17 mouse cellular contexts compared by ENCODE assay signal in genomic region chr8:121315569-121315968, GRCm38 (mm10).
DNase-seq lines count a peak whose midpoint lies in the region; ATAC-seq and TF ChIP-seq lines count a peak whose summit lies in the region.
"Had no signal": no experiment of that assay in that cellular context is flagged by ENCODE, and none has a peak within 500 bp of the region (broad histone marks: within the 10 kb centered on the region; RNA-seq: fewer than 3 reads in every experiment).

No protein-coding gene starts in this region.

- peak overlapping the region; percentile 72; the same call in 1 of the 2 replicates for H3K27ac ChIP-seq in forebrain, embryonic 10.5 days
- no peak overlapping the region for H3K27ac ChIP-seq in forebrain, embryonic 13.5 days
- peak overlapping the region; percentile 67 for H3K27ac ChIP-seq in heart, postnatal 0 days (ENCODE audit: low read depth)
- H3K27ac ChIP-seq in lung, embryonic 14.5 days (ENCODE audit: low read depth), result peak overlapping the region; percentile 39; the same call in 1 of the 2 replicates
- H3K27ac ChIP-seq in liver, embryonic 12.5 days, result 0 out of 2 replicates have a peak overlapping the region, but pooled peaks have one; percentile 1
- H3K27ac ChIP-seq: hindbrain, embryonic 15.5 days; layer of hippocampus, adult 2 months; left cerebral cortex, adult 2 months; midbrain, embryonic 15.5 days had no signal

- no peak for ATAC-seq in forebrain, embryonic 13.5 days
- ATAC-seq in heart, postnatal 0 days (ENCODE audit: insufficient read depth, low read depth), result 0 out of 2 replicates have a peak, but pooled peaks have one; percentile 25
- ATAC-seq in lung, embryonic 14.5 days (ENCODE audit: insufficient read depth), result no peak
- no peak for ATAC-seq in liver, embryonic 12.5 days
- ATAC-seq: forebrain, embryonic 14.5 days; midbrain, embryonic 15.5 days had no signal

- TF ChIP-seq CTCF in heart, postnatal 0 days (IDR thresholded peaks at IDR 0.05; ENCODE audit: low read depth), result no peak
- TF ChIP-seq CTCF in lung, embryonic 14.5 days (IDR thresholded peaks at IDR 0.05; ENCODE audit: low read depth), result no peak

- 70% methylated on average over 3 of the region's 3 CpGs for WGBS in forebrain, embryonic 10.5 days
- WGBS in forebrain, embryonic 13.5 days, result 73% methylated on average over 3 of the region's 3 CpGs
- 19% methylated on average over 3 of the region's 3 CpGs for WGBS in heart, postnatal 0 days
- 37% methylated on average over 3 of the region's 3 CpGs for WGBS in lung, embryonic 14.5 days
- 9% methylated on average over 3 of the region's 3 CpGs for WGBS in liver, embryonic 12.5 days (ENCODE audit: insufficient replicate concordance)

- peaks cover 49% of the 10 kb centered on the region for H3K4me1 ChIP-seq in forebrain, embryonic 10.5 days
- peaks cover 8% of the 10 kb centered on the region for H3K4me1 ChIP-seq in forebrain, embryonic 13.5 days
- H3K4me1 ChIP-seq in heart, postnatal 0 days (ENCODE audit: control insufficient read depth, insufficient read depth), result peaks cover 24% of the 10 kb centered on the region; the same call in 1 of the 2 replicates
- peaks cover 7% of the 10 kb centered on the region for H3K4me1 ChIP-seq in lung, embryonic 14.5 days (ENCODE audit: insufficient read depth)
- H3K4me1 ChIP-seq in liver, embryonic 12.5 days, result peaks cover 16% of the 10 kb centered on the region; the same call in 1 of the 2 replicates

- H3K9ac ChIP-seq in forebrain, embryonic 13.5 days, result no peak overlapping the region
- no peak overlapping the region for H3K9ac ChIP-seq in heart, postnatal 0 days (replicated peaks; ENCODE audit: low read depth, low read length)
- H3K9ac ChIP-seq in lung, embryonic 14.5 days, result no peak overlapping the region; the same call in 1 of the 2 replicates
- H3K9ac ChIP-seq in liver, embryonic 12.5 days, result no peak overlapping the region
- H3K9ac ChIP-seq: hindbrain, embryonic 15.5 days; midbrain, embryonic 15.5 days had no signal

- H3K27me3 ChIP-seq in forebrain, embryonic 10.5 days (ENCODE audit: poor library complexity, severe bottlenecking), result peaks cover 24% of the 10 kb centered on the region
- H3K27me3 ChIP-seq in forebrain, embryonic 13.5 days, result peaks cover 2% of the 10 kb centered on the region; the same call in 1 of the 2 replicates
- 0 out of 2 replicates have a peak, but pooled peaks cover 5% of the 10 kb centered on the region for H3K27me3 ChIP-seq in heart, postnatal 0 days (ENCODE audit: control insufficient read depth, insufficient read depth, low read length)
- no peaks in the 10 kb centered on the region for H3K27me3 ChIP-seq in lung, embryonic 14.5 days (ENCODE audit: insufficient read depth, low read length)
- H3K27me3 ChIP-seq in liver, embryonic 12.5 days (replicated peaks), result peaks cover 68% of the 10 kb centered on the region
- H3K27me3 ChIP-seq: hindbrain, embryonic 15.5 days; midbrain, embryonic 15.5 days had no signal

- H3K4me3 ChIP-seq in forebrain, embryonic 10.5 days, result no peak overlapping the region
- no peak overlapping the region for H3K4me3 ChIP-seq in forebrain, embryonic 13.5 days
- no peak overlapping the region for H3K4me3 ChIP-seq in heart, postnatal 0 days (ENCODE audit: low read depth, low read length)
- no peak overlapping the region for H3K4me3 ChIP-seq in lung, embryonic 14.5 days (ENCODE audit: low read depth, low read length)
- no peak overlapping the region for H3K4me3 ChIP-seq in liver, embryonic 12.5 days
- H3K4me3 ChIP-seq: hindbrain, embryonic 15.5 days; layer of hippocampus, adult 2 months; left cerebral cortex, adult 2 months; midbrain, embryonic 15.5 days had no signal

- H3K36me3 ChIP-seq in forebrain, embryonic 10.5 days (replicated peaks), result no peaks in the 10 kb centered on the region
- no peaks in the 10 kb centered on the region for H3K36me3 ChIP-seq in forebrain, embryonic 13.5 days (ENCODE audit: poor library complexity, severe bottlenecking)
- no peaks in the 10 kb centered on the region for H3K36me3 ChIP-seq in heart, postnatal 0 days (replicated peaks; ENCODE audit: control insufficient read depth, insufficient read depth, low read length)
- H3K36me3 ChIP-seq in lung, embryonic 14.5 days (ENCODE audit: insufficient read depth), result no peaks in the 10 kb centered on the region
- H3K36me3 ChIP-seq in liver, embryonic 12.5 days, result no peaks in the 10 kb centered on the region
- H3K36me3 ChIP-seq: hindbrain, embryonic 15.5 days; midbrain, embryonic 15.5 days had no signal

- no peak for DNase-seq in forebrain, embryonic 10.5 days (ENCODE audit: extremely low spot score, low spot score)
- DNase-seq in heart, postnatal 0 days (ENCODE audit: low spot score), result no peak
- DNase-seq in heart, adult 18-20 months, result no peak
- DNase-seq in lung, embryonic 14.5 days, result no peak
- no peak for DNase-seq in lung, postnatal 14 days
- DNase-seq in layer of hippocampus, postnatal 14 days (ENCODE audit: low spot score in 2 of 2), result no peak
- DNase-seq: cerebellum, postnatal 10 days; gastrocnemius, postnatal 36 days; right cerebral cortex, postnatal 4 days; thymus, adult 18-20 months had no signal

- no peak overlapping the region for H3K4me2 ChIP-seq in forebrain, embryonic 13.5 days
- no peak overlapping the region for H3K4me2 ChIP-seq in heart, postnatal 0 days (ENCODE audit: low read depth, low read length)
- no peak overlapping the region for H3K4me2 ChIP-seq in lung, embryonic 14.5 days
- H3K4me2 ChIP-seq in liver, embryonic 12.5 days, result no peak overlapping the region
- H3K4me2 ChIP-seq: hindbrain, embryonic 15.5 days; midbrain, embryonic 15.5 days had no signal

- TF ChIP-seq EP300 in heart, postnatal 0 days (IDR thresholded peaks at IDR 0.05; ENCODE audit: low read depth), result no peak

- H3K9me3 ChIP-seq in forebrain, embryonic 10.5 days, result no peaks in the 10 kb centered on the region
- H3K9me3 ChIP-seq in forebrain, embryonic 13.5 days (replicated peaks), result no peaks in the 10 kb centered on the region
- H3K9me3 ChIP-seq in heart, postnatal 0 days (replicated peaks; ENCODE audit: control insufficient read depth, low read length), result no peaks in the 10 kb centered on the region
- H3K9me3 ChIP-seq in lung, embryonic 14.5 days (ENCODE audit: low read depth, low read length), result no peaks in the 10 kb centered on the region
- H3K9me3 ChIP-seq in liver, embryonic 12.5 days (replicated peaks), result no peaks in the 10 kb centered on the region
- H3K9me3 ChIP-seq: hindbrain, embryonic 15.5 days; midbrain, embryonic 15.5 days had no signal
